7 mouse cellular contexts compared by ENCODE assay signal in the genomic region with DNA sequence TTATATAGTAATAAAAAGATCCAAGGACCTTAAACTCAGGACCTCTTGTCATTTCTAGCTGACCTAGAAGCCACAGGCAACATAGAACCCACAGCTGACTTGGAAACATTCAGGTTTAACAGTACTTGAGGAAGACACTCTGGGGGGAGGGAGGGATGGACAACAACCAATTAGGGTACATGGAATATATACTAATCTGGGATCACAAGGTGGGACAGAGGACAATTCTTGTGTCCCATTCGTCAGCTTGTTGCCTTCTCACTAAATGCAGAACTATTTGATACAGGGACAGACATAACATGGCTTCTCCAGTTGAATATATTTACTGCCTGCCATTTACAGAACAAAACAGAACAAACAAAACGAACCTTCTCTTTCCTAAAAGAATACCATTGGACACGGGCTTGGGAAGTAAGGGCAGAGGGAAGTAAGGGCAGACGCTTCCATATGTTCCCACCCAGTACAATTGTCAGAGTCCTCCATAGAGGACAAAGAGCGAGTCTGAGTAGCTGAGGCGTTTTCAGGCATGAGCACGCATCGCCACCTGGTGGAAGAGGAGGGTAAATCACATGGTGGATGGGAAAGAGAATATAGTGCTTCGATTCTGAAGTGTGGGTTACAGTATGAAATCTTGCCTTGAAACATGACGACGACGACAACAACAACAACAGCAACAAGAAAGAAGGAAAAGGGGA. TPM values are rescaled to one million over a fixed set of nuclear protein-coding genes. Genes with fewer than 3 reads are reported as not detected.
DNase-seq lines count a peak whose midpoint lies in the region; ATAC-seq lines count a peak whose summit lies in the region.

No protein-coding gene starts in this region.

- intact Hi-C loops in left cerebral cortex, postnatal 10 days (cut with DNase I) = loop anchor here (1.0 kb wide), 1 partner anchor 166 kb away; no protein-coding TSS in a partner anchor

- no peaks in the 10 kb centered on the region for H3K9me3 ChIP-seq in forebrain, embryonic 16.5 days (ENCODE audit: control insufficient read depth, low read length)
- no peaks in the 10 kb centered on the region for H3K9me3 ChIP-seq in hindbrain, embryonic 13.5 days
- H3K9me3 ChIP-seq in megakaryocyte, embryonic 14.5 days = no peaks in the 10 kb centered on the region

- H3K4me2 ChIP-seq in forebrain, embryonic 16.5 days (ENCODE audit: low read length) = no peak overlapping the region
- no peak overlapping the region for H3K4me2 ChIP-seq in hindbrain, embryonic 13.5 days

- 0 out of 2 replicates have a peak, but pooled peaks cover 2% of the 10 kb centered on the region for H3K4me1 ChIP-seq in forebrain, embryonic 16.5 days (replicated peaks; ENCODE audit: control insufficient read depth, insufficient read depth, low read length)
- 0 out of 2 replicates have a peak, but pooled peaks cover 3% of the 10 kb centered on the region for H3K4me1 ChIP-seq in hindbrain, embryonic 13.5 days (replicated peaks)
- peaks cover 24% of the 10 kb centered on the region for H3K4me1 ChIP-seq in megakaryocyte, embryonic 14.5 days

- no peak overlapping the region for H3K9ac ChIP-seq in forebrain, embryonic 16.5 days (replicated peaks; ENCODE audit: low read depth, low read length)
- no peak overlapping the region for H3K9ac ChIP-seq in hindbrain, embryonic 13.5 days

- H3K27ac ChIP-seq in forebrain, embryonic 16.5 days (ENCODE audit: low read length) = no peak overlapping the region
- no peak overlapping the region for H3K27ac ChIP-seq in hindbrain, embryonic 13.5 days

- H3K36me3 ChIP-seq in forebrain, embryonic 16.5 days (ENCODE audit: control insufficient read depth, insufficient read depth) = no peaks in the 10 kb centered on the region
- no peaks in the 10 kb centered on the region for H3K36me3 ChIP-seq in hindbrain, embryonic 13.5 days
- H3K36me3 ChIP-seq in megakaryocyte, embryonic 14.5 days (replicated peaks; ENCODE audit: low read length) = no peaks in the 10 kb centered on the region

- no peak overlapping the region for H3K4me3 ChIP-seq in forebrain, embryonic 16.5 days (replicated peaks; ENCODE audit: low read length)
- H3K4me3 ChIP-seq in hindbrain, embryonic 13.5 days = no peak overlapping the region
- H3K4me3 ChIP-seq in megakaryocyte, embryonic 14.5 days (replicated peaks) = peak overlapping the region; percentile 83

- DNase-seq in R1 (ENCODE audit: low read depth, low spot score) = peak; percentile 69
- peak; percentile 68 to 73 for DNase-seq in cerebellum, adult 18-20 months
- DNase-seq in left cerebral cortex, postnatal 10 days (ENCODE audit: extremely low spot score in 1 of 2, low spot score in 2 of 2) = peak; percentile 60 to 65
- peak; percentile 56 for DNase-seq in right cerebral cortex, postnatal 25 days

- no peaks in the 10 kb centered on the region for H3K27me3 ChIP-seq in forebrain, embryonic 16.5 days (replicated peaks; ENCODE audit: control insufficient read depth, insufficient read depth, low read length)
- H3K27me3 ChIP-seq in hindbrain, embryonic 13.5 days = no peaks in the 10 kb centered on the region
- H3K27me3 ChIP-seq in megakaryocyte, embryonic 14.5 days (replicated peaks) = peaks cover 4% of the 10 kb centered on the region

- 15% methylated on average over 12 of the region's 12 CpGs for WGBS in forebrain, embryonic 16.5 days
- 18% methylated on average over 12 of the region's 12 CpGs for WGBS in hindbrain, embryonic 13.5 days

- ATAC-seq in forebrain, embryonic 16.5 days = peak; percentile 89
- peak; percentile 87 for ATAC-seq in hindbrain, embryonic 13.5 days (ENCODE audit: low FRiP score)

RNA-seq across cellular contexts. Expression of gene Klre1, which starts 18.6 kb away (rescaled TPM):
- polyA plus RNA-seq in forebrain, embryonic 16.5 days (2015; fragmentation: Nextera tagmentation; extraction: Ambion mirVana) = not detected in 2 replicates
- polyA plus RNA-seq in hindbrain, embryonic 13.5 days (2015; fragmentation: Nextera tagmentation; extraction: Ambion mirVana) = 0.10 TPM in 1 of 2 replicates, not detected in the other
- not detected for total RNA-seq in left cerebral cortex, postnatal 10 days (2021)
- 0.69 TPM in 1 of 2 replicates, not detected in the other for polyA plus RNA-seq in megakaryocyte, embryonic 14.5 days (2012; ENCODE audit: insufficient read depth, low replicate concordance)

RNA-seq across cellular contexts. Expression of gene Gabarapl1, which starts 26.1 kb away (rescaled TPM):
- 203 and 217 TPM in 2 replicates for polyA plus RNA-seq in forebrain, embryonic 16.5 days (2015; fragmentation: Nextera tagmentation; extraction: Ambion mirVana)
- 175 and 180 TPM in 2 replicates for polyA plus RNA-seq in hindbrain, embryonic 13.5 days (2015; fragmentation: Nextera tagmentation; extraction: Ambion mirVana)
- 100 to 1,000 TPM; 450 to 458 TPM for total RNA-seq in left cerebral cortex, postnatal 10 days (2021)
- polyA plus RNA-seq in megakaryocyte, embryonic 14.5 days (2012; ENCODE audit: insufficient read depth, low replicate concordance) = 25.5 and 160 TPM in 2 replicates

RNA-seq across cellular contexts. Expression of gene Klrd1, which starts 32.5 kb away (rescaled TPM):
- polyA plus RNA-seq in forebrain, embryonic 16.5 days (2015; fragmentation: Nextera tagmentation; extraction: Ambion mirVana) = not detected in 2 replicates
- polyA plus RNA-seq in hindbrain, embryonic 13.5 days (2015; fragmentation: Nextera tagmentation; extraction: Ambion mirVana) = not detected in 2 replicates
- total RNA-seq in left cerebral cortex, postnatal 10 days (2021) = not detected
- polyA plus RNA-seq in megakaryocyte, embryonic 14.5 days (2012; ENCODE audit: insufficient read depth, low replicate concordance) = not detected in 2 replicates

RNA-seq across cellular contexts. Expression of gene Tmem52b, which starts 46.7 kb away (rescaled TPM):
- polyA plus RNA-seq in forebrain, embryonic 16.5 days (2015; fragmentation: Nextera tagmentation; extraction: Ambion mirVana) = 0.09 TPM in 1 of 2 replicates, not detected in the other
- polyA plus RNA-seq in hindbrain, embryonic 13.5 days (2015; fragmentation: Nextera tagmentation; extraction: Ambion mirVana) = not detected in 2 replicates
- not detected for total RNA-seq in left cerebral cortex, postnatal 10 days (2021)
- polyA plus RNA-seq in megakaryocyte, embryonic 14.5 days (2012; ENCODE audit: insufficient read depth, low replicate concordance) = not detected in 2 replicates

RNA-seq across cellular contexts. Expression of gene Olr1, which starts 52.1 kb away (rescaled TPM):
- polyA plus RNA-seq in forebrain, embryonic 16.5 days (2015; fragmentation: Nextera tagmentation; extraction: Ambion mirVana) = not detected in 2 replicates
- polyA plus RNA-seq in hindbrain, embryonic 13.5 days (2015; fragmentation: Nextera tagmentation; extraction: Ambion mirVana) = not detected in 2 replicates
- not detected for total RNA-seq in left cerebral cortex, postnatal 10 days (2021)
- 0.21 TPM in 1 of 2 replicates, not detected in the other for polyA plus RNA-seq in megakaryocyte, embryonic 14.5 days (2012; ENCODE audit: insufficient read depth, low replicate concordance)
